Mouse (Mus musculus) heart, postnatal 14 days (tissue): ENCODE data around the gene Dgki. TPM values are rescaled to one million over a fixed set of nuclear protein-coding genes. Genes with fewer than 3 reads are reported as not detected.

ENCODE experiments used
- DNase-seq, 2 experiments: peaks; one replicate each; pipeline ENCODE4 v3.0.0; 2021 to 2022
- intact Hi-C: fragments of 180-260 bp; cut with DNase I; formaldehyde crosslinking; loops from one replicate; pipeline ENCODE4 v1.15.1; 2025
- total RNA-seq, 2 experiments: library from RNA; stranded (reverse); gene quantifications; 2 replicates each; pipeline ENCODE4 v1.2.3; 2021

Gene Dgki
- total RNA-seq, 2 experiments from 2014 or later = 0.26 to 0.27 TPM

DNA sequence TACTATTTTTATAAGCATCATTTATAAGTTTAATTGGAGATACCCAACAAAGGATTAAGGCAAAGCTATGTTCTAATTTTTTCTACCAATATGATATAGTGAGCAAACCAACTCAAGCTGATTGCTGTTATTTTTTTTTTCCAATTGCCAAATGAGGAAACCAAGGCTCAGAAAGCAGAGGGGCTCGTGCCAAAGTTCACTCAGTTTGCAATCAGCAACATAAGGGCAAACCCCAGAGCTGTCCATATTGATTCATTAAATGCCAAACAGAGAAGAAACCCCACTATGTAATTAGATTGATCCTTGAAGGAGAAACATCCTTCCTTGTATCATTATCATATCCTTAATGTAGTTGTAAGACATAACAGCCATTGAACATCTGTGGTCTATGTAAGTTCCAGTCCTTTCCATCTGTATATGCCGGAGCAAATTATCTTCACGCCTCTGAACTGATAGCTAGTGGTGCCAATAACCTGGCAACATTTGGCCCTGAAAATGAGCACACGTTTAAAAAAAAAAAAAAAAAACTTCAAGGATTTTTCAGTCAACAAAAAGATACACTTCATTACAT, 465.2 kb downstream of the Dgki start:
- no peak for DNase-seq
- intact Hi-C loops = no loop called here

- DNase-seq = no peak
- intact Hi-C loops = no loop called here
Measured at GRCm38 (mm10) chr6:36832681-36833080, 467.3 kb downstream of the Dgki start.

DNA sequence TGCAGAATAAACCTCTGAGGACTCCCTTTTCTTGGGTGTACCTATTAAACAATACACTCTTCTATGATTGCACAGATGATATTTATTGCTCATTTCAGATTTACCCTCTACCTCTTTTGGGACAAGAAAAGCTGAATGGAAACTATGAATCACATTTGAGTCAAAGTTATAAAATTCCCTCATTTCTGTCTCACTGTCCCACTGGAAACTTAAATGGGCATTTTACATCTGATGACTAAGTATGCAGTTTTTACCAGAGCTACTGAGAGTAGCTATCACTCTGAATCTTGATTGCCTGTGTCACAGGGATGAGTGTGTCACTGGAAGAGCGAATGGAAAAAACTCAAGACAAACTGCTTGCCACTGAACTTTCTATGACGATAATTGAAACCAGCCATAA, 467.8 kb downstream of the Dgki start:
- DNase-seq = no peak
- intact Hi-C loops = no loop called here

DNA sequence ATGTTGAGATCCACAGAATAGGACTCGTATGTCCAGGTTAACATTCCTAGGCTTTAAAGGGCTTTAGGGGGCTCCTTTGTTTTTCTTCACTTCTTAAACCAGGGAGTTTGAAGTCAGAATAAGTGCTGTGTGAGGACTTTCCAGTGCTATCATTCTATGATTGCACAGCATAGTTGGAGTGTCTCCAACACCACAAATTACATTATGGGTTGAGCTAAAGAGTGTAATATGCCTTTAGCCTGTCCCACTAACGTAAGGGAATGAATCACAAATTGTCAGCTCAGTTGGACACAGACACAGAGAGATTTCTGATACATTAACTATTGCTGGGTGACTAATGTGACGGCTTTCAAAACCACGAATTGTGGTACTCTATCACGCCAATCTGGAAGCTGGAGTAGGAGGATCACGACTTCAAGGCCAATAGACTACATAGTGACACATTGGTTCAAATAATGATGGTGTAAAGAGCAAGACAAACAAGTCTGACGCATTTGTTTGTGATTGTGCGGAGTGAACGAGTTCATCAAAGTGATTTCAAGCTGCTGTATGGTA, 469.5 kb downstream of the Dgki start:
- DNase-seq = no peak
- intact Hi-C loops = no loop called here

DNA sequence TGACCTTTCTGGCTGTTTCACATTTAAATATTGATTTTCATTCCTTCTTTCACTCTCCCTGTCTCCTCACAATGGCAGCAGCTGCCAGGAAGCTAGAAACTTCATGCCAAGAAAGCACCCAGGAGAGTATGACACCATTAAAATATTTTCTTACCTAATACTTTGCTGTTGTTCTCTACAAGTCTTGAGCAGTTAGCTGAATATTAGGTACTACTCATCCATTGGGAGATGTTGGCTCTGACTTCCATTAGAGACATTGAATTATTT, 480.3 kb downstream of the Dgki start:
- intact Hi-C loops = no loop called here
- DNase-seq = no peak

- DNase-seq = peak; percentile 80 to 88
- intact Hi-C loops = no loop called here
Measured at GRCm38 (mm10) chr6:36819019-36819783, 480.8 kb downstream of the Dgki start.

- DNase-seq = no peak
- intact Hi-C loops = no loop called here
Measured at GRCm38 (mm10) chr6:36818281-36819018, 481.5 kb downstream of the Dgki start.

GRCm38 (mm10) chr6:36816666-36817065, 483.3 kb downstream of the Dgki start:
- DNase-seq = no peak
- intact Hi-C loops = no loop called here

GRCm38 (mm10) chr6:36815992-36816391, 484.0 kb downstream of the Dgki start:
- intact Hi-C loops = no loop called here
- no peak for DNase-seq

GRCm38 (mm10) chr6:36812666-36813515, 487.1 kb downstream of the Dgki start:
- intact Hi-C loops = no loop called here
- DNase-seq = no peak

DNA sequence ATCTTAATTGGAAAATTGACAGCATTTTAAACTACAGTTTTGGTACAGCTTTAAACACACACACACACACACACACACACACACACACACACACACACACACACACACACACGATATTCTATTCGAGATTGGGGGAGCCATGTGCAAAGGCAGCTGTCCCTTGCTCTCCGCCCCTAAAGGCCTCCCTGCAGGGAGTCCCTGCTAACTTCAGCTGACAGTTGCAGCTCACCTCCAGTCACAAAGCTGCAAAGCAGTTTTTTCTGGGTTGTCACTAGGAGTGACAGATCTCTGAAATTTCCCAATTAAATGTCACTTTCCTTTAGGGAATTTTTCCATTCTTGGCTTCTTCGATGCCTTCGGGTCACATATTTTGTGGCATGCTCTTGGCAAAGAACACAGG, 489.5 kb downstream of the Dgki start:
- DNase-seq = no peak
- intact Hi-C loops = no loop called here

GRCm38 (mm10) chr6:36809747-36810285, 490.2 kb downstream of the Dgki start, which contains the start of gene Ptn:
Gene Ptn (minus strand): TSS chr6:36810220.
- peak in 1 of 2 experiments; percentile 34 for DNase-seq
- intact Hi-C loops = no loop called here

DNA sequence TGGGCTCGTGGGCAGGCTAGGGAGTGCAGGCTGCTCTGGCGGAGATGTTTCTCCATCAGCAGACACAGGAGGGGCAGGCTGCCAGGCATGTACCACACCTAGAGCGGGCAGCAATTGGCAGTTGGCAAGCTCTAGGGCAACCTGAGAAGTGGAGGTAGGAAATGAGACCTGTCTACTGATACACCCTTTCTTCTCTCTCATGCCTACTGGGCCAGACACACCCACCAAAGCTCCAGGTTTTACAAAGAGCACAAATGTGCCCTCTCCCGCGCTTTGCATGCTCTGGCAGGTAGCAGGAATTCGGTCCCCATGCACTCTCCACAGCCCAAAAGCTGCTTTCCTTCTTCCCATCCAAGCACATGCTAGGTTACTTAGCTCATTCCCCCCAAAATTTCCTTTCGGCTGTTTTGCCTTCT, 490.7 kb downstream of the Dgki start:
- intact Hi-C loops = no loop called here
- DNase-seq = peak in 1 of 2 experiments; percentile 20

DNA sequence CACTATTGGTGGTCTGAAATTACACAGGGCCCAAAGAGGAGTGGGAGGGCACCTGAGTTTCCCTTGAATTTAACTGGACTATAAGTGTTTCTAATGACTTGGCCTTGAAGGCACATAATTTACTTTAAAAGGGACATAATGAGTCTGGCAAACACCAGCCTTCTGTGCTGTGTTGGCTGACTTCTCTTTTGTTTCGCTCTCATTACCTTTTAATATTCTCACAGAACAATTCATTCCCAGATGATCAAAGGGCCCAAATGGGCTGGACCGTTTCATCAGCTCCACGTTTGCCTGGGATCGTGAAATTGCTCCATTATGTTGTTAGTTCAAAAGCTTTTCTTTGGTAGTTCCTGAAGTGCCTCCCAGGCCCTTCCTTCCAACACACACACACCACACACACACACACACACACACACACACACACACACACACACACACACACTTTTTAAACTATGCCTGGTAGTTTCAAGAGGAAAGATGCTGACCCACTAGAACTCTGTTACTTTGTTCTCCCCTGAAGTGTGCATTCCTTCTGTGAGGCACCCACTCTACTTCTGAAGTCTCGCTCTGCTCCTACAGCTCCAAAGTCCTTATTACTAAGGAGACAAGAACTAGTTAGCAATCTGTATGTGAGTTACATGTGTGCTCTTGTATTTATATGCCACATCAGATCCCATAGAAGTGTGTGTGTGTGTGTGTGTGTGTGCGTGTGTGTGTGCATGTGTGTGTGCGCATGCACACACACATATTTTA, 491.5 kb downstream of the Dgki start:
- intact Hi-C loops = no loop called here

DNA sequence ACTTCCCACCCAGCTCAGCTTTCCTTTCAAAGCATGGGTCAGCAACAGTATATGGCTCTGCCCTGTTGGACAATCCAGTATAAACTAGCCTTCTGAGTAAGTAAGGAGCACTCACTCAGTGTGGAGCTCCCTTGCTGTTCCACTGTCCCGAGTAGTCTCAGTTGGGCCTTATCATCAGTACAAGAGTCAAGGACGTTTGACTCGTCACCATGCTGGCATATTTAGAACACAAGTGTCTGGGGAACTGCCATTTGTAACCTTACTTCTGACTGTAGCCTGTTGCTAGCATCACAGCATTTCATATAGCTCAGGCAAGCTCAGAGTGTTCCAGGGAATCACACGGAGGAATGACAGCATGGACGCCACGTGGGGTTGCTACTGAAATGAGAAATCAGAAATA, 493.1 kb downstream of the Dgki start:
- intact Hi-C loops = no loop called here
- no peak for DNase-seq

More for the DNA sequence above, 491.5 kb downstream of the Dgki start:
- no peak for DNase-seq

GRCm38 (mm10) chr6:36800309-36800946, 499.6 kb downstream of the Dgki start:
- DNase-seq = no peak
- intact Hi-C loops = no loop called here

- intact Hi-C loops = no loop called here
- DNase-seq = no peak
Measured at GRCm38 (mm10) chr6:36797066-36797655, 502.8 kb downstream of the Dgki start.
